Mouse (Mus musculus): ENCODE measurements around the gene Nms.

Nms gene

DNA sequence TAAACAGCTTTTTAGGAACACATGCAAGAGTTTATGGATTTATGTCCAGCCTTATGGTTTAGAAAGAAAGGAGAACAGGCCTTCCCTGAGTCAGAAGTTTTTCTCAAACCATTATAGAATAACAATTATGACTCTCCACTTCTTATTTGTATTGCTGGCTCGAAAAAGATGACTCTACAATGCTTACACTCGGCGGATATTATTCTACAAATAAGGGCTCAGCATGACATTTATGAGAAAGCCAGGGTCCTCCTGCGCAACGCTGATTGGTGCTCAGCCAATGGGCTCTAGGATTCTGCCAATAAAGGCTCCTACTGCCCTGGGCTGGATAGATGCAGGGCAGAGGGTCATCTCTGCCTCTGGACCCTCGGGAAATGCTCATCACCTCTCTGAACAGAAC, at the start of gene Nms:
Gene Nms, plus strand, starts transcription at position 301 of the 400 bp plus-strand sequence.
- DNase-seq (ENCODE audit: inconsistent ontology term), result no peak

DNA sequence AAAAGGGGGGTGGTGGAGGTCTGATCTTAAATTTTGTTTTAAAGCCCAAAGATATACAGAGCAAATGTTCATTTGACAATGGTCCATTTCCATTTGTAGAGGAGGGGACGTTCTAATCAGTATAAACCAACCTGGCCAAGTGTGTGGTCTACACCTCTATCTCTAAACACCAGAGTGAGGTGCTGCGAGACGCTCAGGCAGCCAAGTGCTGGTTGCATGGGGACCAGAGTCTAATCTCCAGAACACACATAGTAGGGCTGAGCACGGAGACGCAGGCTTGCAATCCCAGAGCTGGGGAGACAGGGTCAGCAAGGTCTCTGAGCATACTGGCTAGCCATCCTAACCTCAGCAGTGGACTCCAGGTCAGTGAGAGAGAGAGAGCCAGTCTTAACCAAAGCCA, 47.5 kb upstream of the Nms start:
- DNase-seq (ENCODE audit: inconsistent ontology term), result no peak

DNA sequence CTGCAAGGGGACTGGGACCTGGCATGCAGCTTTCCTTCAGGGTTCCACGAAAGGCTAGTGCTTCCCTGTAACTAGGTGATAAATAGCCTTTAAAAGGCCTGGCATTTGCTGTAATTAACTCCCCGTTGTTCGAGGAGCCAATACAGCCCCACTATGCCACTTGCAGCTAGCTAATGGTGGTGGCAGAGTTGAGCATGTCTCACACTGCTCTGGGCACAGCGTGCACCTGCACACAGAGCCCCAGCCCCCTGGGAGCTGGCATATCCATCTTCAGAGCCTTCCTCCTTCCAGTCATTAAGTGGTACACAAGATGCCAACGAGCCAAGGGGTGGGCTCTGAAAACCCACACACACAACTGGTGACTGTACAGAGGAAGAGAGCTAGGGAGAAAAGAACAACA, 45.9 kb upstream of the Nms start:
- no peak for DNase-seq (ENCODE audit: inconsistent ontology term)

DNA sequence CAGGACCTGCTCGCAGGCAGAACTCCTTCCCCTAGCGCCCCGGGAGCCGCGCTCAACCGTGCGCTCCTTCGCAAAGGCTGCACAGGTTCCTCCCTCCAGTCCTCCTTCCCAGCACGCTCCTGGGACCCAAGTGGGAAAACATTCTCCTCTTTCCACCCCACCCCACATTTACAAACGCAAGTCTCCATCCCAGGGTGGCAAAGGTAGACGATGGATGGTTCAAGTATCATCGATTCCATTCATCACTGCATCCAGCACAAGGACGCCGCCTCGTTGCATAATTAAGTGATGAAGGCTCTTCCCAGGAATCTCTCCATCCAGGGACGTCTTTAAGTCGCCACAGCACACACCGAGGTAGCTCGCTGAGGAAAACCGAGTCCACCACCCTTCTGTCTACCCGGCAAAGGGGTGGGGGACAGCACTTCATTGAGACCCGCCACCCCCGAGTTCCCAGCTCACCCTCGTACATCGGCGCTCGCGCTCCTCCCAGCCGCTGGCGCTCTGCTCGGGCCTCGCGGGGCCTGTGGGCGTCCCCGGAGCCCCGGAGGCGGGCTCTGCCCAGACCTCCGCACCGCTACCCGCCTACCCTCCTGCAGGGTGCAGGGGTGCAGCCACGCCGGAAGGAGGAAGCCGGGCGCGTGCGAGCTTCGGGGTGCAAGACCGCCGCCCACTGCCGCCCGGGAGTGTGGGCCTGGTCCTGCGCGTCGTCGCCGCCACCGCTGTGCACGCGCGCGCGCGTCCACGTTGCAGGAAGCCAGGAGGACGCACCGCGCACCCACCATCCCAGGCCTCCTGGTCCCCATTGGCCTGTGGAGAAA, 41.3 kb upstream of the Nms start, which contains the start of gene Chst10:
Gene Chst10, minus strand, starts transcription at position 731 of the 818 bp plus-strand sequence.
- peak; percentile 84 for DNase-seq (ENCODE audit: inconsistent ontology term)

DNA sequence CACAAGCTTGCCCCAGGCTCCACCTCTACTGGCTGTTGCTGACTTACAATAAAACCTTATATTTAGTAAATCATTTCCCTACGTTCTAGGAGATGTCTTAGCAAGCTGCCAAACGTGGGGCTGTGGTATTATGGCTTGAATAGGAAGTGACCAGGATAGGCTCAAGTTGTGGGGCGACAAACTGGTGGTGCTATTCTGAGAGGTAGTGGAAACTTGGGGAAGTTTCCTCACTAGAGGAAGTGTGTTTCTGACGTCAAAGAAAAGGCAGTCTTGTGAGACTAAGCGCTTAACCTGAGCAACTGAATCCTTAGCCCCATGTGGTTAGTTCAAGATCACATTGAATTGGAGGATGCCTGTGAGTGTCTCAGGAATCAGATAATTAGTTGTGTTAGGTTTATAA, 36.4 kb upstream of the Nms start:
- DNase-seq (ENCODE audit: inconsistent ontology term), result no peak

DNA sequence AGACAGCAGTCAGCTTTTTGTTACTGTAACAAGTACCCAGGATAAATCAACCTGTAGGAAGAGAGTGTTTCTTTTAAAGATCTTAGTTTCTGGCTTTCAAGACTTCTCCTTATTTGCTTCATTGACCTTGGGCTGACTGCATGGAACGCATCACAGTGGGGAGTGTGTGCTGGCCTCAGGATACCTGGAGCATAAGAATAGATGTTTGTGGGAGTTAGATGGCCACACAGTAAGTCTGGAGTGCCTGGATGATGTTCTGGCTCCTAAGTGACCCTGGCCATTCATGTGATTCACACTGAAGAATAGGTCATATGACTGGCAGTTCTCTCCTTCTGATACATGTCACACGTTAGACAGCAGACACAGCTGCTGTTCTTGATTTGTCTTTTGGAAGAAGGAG, 35.0 kb upstream of the Nms start:
- no peak for DNase-seq (ENCODE audit: inconsistent ontology term)

DNA sequence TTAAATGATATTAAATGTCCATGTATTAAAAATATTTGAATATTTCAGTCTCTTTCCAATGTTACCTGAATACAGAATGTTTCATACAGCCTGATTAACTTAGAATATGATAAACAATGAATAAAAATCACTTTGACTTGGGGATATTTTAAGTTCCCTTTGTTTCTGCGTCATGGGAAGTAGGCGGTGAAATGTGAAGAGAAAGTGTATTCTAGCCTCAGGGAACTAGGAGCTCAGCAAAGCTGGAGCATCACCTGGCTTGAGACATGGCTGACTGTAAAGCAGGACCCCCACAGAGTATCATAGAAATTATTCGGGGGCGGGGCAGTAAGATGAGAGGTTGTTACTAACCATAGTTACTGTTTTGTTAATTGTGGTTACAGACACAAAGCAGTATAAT, 10.0 kb upstream of the Nms start:
- no peak for DNase-seq (ENCODE audit: inconsistent ontology term)

DNA sequence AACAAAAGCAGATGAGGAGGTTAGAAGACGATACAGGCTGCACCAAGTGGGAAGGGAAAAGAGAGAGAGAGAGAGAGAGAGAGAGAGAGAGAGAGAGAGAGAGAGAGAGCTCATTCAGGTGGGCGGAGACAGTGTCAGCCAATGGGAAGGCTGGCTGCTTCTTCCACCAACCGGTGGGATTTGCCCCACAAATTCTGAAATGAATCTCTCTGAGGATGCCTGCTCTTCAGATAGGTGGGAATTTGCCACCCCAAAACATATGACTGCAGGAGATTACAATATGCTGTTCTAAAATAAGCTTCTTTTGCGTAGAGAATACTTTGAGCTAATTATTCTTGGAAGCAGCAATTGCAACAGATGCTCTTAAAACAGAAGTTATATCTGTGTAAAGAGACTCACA, 9.5 kb upstream of the Nms start:
- no peak for DNase-seq (ENCODE audit: inconsistent ontology term)

DNA sequence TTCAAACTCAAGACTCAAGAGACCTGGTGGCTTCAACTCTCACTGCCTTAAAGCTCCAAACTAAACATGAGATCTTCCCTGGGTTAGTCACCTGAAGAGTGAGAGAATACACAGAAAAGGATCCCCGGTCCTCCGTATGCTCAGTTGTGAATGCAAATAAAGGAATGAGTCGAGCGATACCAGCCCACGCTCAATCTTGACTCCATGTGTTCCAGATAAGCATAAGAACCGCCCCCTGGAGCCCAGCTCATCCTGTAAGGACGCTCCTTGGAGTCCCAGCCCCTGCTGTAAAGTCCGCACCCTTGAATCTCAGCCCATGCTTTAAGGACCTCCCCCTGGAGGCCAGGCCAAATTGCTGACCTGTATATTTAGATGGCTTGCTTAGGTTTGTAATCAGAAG, 8.2 kb upstream of the Nms start:
- no peak for DNase-seq (ENCODE audit: inconsistent ontology term)

DNA sequence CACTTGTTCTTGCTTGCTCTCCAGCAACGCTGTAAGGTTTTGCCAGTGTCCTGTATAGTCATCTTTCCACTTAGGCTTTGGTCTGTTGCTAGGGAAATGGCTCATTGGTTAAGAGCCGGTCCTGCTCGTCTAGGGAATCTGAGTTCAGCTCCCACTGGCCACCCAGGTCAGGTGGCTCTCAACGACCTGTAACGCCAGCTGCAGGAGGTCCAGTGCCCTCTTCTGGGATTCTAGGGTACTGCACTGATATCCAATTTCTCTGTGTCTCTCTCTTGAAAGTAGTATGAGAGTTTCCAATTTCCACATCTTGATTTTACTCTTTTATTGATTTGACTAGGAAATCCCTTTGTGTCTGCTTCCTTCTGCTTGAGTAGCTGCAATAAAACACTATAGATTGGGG, 4.3 kb upstream of the Nms start:
- DNase-seq (ENCODE audit: inconsistent ontology term), result no peak

DNA sequence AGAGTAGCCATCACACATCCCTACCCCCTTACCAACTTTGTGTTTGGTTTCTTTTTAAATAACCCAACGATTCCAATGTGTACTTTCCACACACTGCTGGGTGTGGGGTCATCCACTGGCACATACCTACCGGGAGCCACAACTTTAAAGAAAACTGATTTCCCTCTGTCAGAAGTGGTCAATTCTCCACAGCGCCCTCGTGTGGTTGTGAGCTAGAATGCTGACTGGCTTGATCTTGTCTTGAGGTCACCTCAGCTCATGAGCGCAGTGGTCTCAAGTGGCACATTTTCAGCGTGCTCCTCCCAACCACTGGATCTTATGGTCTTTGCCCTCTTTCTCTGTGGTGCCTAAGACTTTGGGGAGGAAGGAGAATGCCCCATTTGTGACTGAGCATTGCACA, 2.2 kb upstream of the Nms start:
- peak; percentile 8 for DNase-seq (ENCODE audit: inconsistent ontology term)

DNA sequence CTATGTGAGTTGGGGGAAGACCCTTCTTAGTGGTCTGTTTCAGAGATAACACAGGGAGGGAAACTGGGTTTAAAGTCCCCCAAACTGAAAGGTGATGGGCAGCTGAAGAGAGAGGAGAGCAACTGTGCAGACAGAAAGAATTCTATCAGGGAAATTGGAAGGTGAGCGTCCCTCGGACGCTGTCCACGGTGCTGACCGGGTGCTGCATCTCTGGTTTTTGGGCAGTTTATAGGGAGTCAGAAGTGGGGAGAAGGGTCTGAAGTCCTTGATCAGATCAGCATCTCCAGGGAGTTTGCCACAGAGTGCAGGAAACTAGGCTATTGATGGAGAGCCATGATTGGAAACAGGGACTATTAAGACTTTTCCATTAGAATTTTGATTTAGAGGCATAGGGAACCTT, 659 bp downstream of the Nms start:
- DNase-seq (ENCODE audit: inconsistent ontology term), result peak; percentile 49

DNA sequence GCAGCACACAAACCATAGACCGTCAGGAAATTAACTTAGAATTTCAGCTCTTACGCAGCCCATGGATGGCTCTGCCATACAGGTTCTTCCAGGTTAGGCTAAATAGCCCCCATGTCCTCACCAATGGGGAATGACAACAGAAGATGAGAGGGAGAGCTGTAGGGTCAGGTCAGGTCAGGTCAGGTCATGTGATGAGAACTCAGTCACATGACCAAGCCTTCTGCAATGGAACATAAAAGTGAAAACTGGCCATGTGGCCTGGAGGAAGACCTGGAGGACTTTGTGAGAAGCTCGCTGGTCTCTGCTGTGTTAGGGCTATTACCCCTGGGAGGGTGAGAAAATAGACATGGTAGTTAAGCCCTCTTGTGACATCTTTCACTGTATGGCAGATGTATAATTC, 17.5 kb downstream of the Nms start:
- no peak for DNase-seq (ENCODE audit: inconsistent ontology term)

DNA sequence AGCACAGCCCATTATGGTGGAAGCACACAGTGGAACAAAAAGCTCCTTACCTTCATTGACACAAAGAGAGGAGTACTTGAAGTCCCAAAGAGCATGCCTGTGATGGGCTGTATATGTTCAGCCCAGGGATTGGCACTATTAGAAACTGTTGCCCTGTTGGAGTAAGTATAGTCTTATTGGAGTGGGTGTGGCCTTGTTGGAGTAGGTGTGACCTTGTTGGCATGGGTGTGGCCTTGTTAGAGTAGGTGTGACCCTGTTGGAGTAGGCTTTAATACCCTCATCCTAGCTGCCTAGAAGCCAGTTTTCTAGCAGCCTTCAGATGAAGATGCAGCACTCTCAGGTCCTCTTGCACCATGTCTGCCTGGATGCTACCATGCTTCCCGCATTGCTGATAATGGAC, 30.2 kb downstream of the Nms start:
- DNase-seq (ENCODE audit: inconsistent ontology term), result no peak

DNA sequence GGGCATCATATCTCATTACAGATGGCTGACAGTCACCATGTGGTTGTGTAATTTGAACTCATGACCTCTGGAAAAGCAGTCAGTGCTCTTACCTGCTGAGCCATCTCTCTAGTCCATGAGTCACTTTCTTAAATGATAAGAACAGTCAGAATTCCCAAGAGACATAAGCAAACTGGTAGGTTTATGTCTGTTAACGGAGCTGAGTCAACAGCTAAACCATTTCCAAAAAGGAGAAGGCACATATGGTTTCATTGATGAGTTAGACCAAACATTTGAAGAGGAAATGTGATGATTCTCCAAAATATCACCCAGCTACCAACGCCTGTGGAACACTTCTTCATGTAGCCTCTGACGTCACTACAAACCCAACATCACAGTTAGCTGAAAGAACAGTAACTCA, 32.8 kb downstream of the Nms start:
- no peak for DNase-seq (ENCODE audit: inconsistent ontology term)

DNA sequence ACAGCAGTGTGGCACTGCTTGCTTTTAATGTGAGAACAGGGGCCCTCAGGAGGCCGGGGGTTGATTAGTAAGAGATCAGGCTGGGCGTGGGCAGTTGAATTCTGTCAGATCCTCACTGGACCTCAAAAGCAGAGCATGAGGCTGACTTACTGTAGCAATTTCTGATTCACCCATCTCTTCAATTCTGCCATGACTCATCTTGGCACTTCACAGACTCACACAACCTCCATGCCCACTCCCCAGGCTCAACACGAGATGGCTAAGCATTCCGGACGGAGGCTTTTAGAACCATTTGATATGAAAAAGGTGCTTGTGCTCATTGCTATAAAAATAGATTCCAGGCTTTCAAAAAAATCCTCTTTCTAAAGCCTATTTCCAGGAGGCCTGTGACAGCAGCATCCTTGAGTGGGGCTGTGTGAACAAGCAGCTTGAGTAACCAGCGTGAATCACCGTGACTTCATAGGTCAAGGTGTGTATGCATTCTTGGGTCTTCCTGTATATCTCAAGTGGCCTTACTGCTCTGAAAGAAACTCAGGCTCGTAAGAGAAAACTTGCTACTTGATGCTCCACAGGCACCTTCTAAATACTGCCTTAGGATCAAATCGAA, 34.1 kb downstream of the Nms start:
- DNase-seq (ENCODE audit: inconsistent ontology term), result peak; percentile 60

DNA sequence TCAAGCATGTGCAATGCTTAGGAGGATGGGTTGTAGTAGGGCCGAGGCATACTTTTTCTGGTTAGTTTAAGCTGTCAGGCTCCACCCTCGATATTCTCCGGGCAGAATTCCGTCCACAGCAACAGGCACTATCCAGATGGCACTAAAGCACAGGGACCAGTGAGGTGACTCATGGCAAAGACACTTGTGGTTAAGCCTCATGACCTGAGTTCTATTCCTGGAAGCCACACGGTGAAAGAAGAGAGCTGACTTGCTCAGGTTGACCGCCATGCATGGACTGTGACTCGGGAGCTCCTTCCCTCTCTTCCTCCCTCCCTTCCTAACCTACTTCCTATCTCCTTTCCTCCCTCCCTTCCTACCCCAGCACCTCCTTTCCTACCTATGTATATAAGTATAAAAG, 41.0 kb downstream of the Nms start:
- peak; percentile 54 for DNase-seq (ENCODE audit: inconsistent ontology term)

DNA sequence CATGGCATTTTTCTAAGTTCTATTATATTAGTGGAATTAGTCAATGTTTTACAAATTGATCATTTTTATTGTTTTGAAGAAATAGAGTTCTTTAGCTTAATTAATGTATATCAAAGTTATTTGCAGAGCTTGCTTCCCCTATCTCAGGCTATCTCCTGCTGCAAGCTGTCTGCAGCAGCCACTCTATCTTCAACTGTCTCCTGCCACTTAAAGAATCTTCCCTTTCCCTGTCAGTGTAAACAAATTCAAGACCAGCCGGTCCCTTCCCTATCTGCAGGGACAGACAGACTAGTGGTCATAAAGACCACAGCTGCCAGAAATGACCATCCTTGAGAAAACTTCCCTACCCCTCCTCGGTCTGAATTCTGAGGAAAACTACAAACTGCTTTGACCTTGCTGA, 44.9 kb downstream of the Nms start:
- no peak for DNase-seq (ENCODE audit: inconsistent ontology term)

DNA sequence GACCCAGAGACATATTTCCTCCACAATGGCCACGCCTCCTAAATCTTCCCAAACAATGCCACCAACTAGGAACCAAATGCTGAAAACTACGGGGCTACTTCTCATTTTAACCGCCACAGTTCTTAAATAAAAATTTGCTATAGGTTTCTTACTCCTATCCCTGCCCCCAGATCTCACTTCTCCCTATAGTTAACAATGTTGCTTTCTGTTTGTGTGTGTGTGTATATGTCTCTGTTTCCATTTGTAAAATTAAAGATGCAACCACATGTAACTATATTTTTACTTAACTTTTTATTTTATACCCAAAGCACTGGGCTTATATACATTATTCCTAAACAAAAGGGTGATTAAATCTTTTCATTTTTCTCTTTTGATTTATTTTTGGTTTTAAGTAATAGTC, 46.4 kb downstream of the Nms start, which contains the start of gene Pdcl3:
Gene Pdcl3, plus strand, starts transcription at position 301 of the 400 bp plus-strand sequence.
- DNase-seq (ENCODE audit: inconsistent ontology term), result no peak

DNA sequence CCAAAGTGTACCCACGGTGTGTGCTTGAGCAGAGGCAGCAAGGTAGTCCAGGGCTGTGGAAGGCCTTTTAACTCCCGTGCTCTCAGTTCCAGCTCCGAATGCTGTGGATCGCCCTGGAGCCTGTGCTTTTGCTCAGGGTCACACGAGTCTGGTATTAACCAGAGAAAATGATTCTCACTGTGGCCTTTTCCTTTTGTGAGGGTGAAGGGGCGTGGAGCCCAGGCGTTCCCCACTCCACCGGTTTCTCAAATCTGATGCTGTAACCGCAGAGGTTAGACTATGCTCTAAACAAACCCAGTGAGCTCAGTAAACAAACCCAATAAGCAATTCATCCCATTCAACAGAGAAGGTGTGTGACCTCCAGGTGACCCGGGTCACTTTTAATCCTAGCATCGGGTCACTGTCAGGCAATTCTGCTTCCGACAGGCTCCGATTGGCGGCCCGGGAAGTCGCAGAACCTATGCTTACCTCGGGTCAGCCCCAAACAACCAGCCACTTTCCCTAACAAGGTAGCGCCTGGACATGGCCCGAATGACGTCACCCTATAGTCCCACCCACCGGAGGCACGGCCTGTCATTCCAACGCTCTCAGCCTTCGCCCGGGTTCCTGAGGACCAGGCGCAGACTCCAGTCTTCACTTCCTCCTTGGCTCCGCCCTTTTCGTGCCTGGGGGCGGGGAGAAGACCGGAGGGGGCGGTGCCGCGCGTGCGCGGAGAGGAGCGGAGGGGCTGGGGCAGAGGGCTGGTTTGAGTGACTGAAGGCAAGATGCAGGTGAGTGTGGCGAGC, 48.3 kb downstream of the Nms start:
- peak; percentile 99 for DNase-seq (ENCODE audit: inconsistent ontology term)

DNA sequence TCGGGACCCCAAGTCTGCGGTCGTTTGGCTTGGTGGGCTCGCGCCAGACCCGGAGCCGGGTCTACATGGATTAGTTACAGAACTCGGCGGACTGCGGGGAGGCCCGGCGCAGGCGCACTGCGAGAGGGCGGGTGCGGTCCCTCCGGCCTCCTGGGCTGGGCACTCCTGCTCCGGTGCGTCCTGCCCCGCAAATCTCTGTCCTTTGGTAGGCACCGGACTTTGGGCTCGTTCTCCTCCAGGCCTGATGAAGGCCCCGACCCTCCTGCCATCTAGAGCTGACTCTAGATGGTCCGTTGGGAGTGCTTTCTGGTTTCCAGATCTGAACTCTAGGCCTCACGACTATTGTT, 48.9 kb downstream of the Nms start:
- no peak for DNase-seq (ENCODE audit: inconsistent ontology term)

DNA sequence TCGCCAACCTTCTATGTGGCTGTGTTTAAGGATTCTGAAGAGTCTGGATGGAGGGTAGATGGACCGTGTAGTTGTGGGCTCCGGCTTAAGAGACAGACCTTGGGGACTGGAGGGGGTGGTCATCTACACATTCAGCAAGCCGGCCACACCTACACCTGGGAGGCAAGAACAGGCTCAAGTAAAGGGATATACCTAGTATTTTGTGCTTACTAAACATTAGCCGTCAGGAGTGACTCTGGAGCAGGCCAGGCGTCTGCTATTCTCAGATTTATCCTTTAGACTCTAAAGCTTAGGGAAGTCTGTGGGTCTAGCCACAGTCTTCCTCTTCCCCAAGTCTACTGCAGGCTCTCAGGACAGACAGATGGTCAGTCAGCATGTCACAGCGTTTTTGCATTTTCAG, 49.4 kb downstream of the Nms start:
- DNase-seq (ENCODE audit: inconsistent ontology term), result no peak

DNA sequence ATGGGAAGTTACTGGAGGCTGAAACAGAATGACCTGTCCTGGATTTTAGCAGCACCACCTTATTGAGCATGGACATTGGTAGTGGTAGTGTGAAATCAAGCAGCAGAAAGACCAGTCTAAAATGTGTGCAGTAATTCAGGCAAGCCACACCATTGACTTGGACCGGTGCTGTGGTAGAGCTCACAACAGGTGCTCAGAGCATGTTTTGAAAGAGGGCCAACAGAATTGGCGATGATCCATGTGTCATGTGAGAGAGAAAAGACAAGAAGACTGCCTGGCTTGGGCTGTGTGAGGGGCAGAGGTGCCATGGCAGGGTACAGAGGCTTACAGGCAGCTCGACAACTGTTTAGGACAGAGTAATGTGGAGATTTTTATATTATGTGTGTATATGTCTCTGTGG, 53.4 kb downstream of the Nms start:
- DNase-seq (ENCODE audit: inconsistent ontology term), result no peak

All from Muller cell, postnatal 12 days (primary cell).